Mouse (Mus musculus) MEL (cell line): Measurements from ENCODE around the gene Dnaic2. TPM values are rescaled to one million over a fixed set of nuclear protein-coding genes. Genes with fewer than 3 reads are reported as not detected.
A peak's percentile ranks its signal among the peaks of the same experiment; 100 is the strongest.

Experiments used
- DNase-seq: peaks from one replicate; pipeline ENCODE4 v3.0.0; 2011; ENCODE audit warnings: low read depth, low spot score
- H3K27ac ChIP-seq: 2 replicates; pipeline ENCODE4 v1.5.1; 2012; ENCODE audit warnings: low read depth, mild to moderate bottlenecking, control low read depth, low read length, moderate library complexity; ENCODE audit not compliant: control insufficient read depth
- H3K27me3 ChIP-seq, 2 experiments: fragments of 150-350 bp in 1 of 2; sonication (generic) in 1 of 2; 2 replicates each; pipeline ENCODE4 v1.6.1; 2012; ENCODE audit warnings: low read length in 2 of 2, mild to moderate bottlenecking in 2 of 2, improper control_type of control experiment in 1 of 2, moderate library complexity in 1 of 2; ENCODE audit not compliant: insufficient read depth in 2 of 2, control insufficient read depth in 1 of 2
- H3K36me3 ChIP-seq, 2 experiments: 2 replicates each; pipeline ENCODE4 v1.6.1; 2012 to 2014; ENCODE audit warnings: low read length in 2 of 2, improper control_type of control experiment in 1 of 2, inconsistent platforms in 1 of 2, mild to moderate bottlenecking in 1 of 2; ENCODE audit not compliant: insufficient read depth in 2 of 2, control insufficient read depth in 1 of 2
- H3K4me1 ChIP-seq, 2 experiments: fragments of 150-350 bp in 1 of 2; sonication (generic) in 1 of 2; 2 replicates each; pipeline ENCODE4 v1.6.1; 2012; ENCODE audit warnings: low read length in 2 of 2, improper control_type of control experiment in 1 of 2, mild to moderate bottlenecking in 1 of 2; ENCODE audit not compliant: insufficient read depth in 2 of 2, control insufficient read depth in 1 of 2
- H3K4me3 ChIP-seq, 2 experiments: fragments of 150-350 bp in 1 of 2; sonication (generic) in 1 of 2; 2 replicates each; pipeline ENCODE4 v1.5.1; 2012; ENCODE audit warnings: low read depth in 2 of 2, low read length in 2 of 2, mild to moderate bottlenecking in 2 of 2, moderate library complexity in 2 of 2, control low read depth in 1 of 2, improper control_type of control experiment in 1 of 2; ENCODE audit not compliant: control insufficient read depth in 1 of 2, insufficient read depth in 1 of 2
- H3K79me2 ChIP-seq: 2 replicates; pipeline ENCODE4 v1.6.1; 2012; ENCODE audit warnings: mild to moderate bottlenecking, low read length, moderate library complexity; ENCODE audit not compliant: control insufficient read depth, poor library complexity, insufficient read depth
- H3K9ac ChIP-seq: 2 replicates; pipeline ENCODE4 v1.6.1; 2012; ENCODE audit warnings: low read depth, mild to moderate bottlenecking, control low read depth, low read length, moderate library complexity; ENCODE audit not compliant: control insufficient read depth, poor library complexity, severe bottlenecking
- H3K9me3 ChIP-seq: fragments of 150-350 bp; sonication (generic); replicated peaks from 2 replicates; pipeline ENCODE4 v1.6.1; 2012; ENCODE audit warnings: mild to moderate bottlenecking, low read length, improper control_type of control experiment, moderate library complexity; ENCODE audit not compliant: insufficient read depth
- CHD2 ChIP-seq: IDR thresholded peaks from 2 replicates; pipeline ENCODE4 v1.6.1; 2011; ENCODE audit warnings: low read length, improper control_type of control experiment
- CTCF ChIP-seq, 3 experiments: IDR thresholded peaks in 2 of 3; conservative IDR thresholded peaks in 1 of 3; 2 replicates each; pipeline ENCODE4 v1.5.1; 2011 to 2012; ENCODE audit warnings: low read length in 3 of 3, low read depth in 2 of 3, mild to moderate bottlenecking in 2 of 3, improper control_type of control experiment in 1 of 3, inconsistent platforms in 1 of 3, mixed read lengths in 1 of 3, moderate library complexity in 1 of 3; ENCODE audit not compliant: control insufficient read depth in 1 of 3, insufficient read depth in 1 of 3, poor library complexity in 1 of 3, severe bottlenecking in 1 of 3
- E2F4 ChIP-seq: IDR thresholded peaks from 2 replicates; pipeline ENCODE4 v1.6.1; 2011; ENCODE audit warnings: low read depth, low read length, improper control_type of control experiment, borderline replicate concordance
- EP300 ChIP-seq, 2 experiments: IDR thresholded peaks; 2 replicates each; pipeline ENCODE4 v1.6.1; 2011; ENCODE audit warnings: improper control_type of control experiment in 2 of 2, low read length in 2 of 2, low read depth in 1 of 2, mild to moderate bottlenecking in 1 of 2
- ETS1 ChIP-seq: IDR thresholded peaks from 2 replicates; pipeline ENCODE4 v1.6.1; 2012; ENCODE audit warnings: low read depth, mild to moderate bottlenecking, inconsistent platforms, low read length, improper control_type of control experiment, moderate library complexity
- GATA1 ChIP-seq: IDR thresholded peaks from 2 replicates; pipeline ENCODE4 v1.6.1; 2011; ENCODE audit warnings: low read depth, low read length, improper control_type of control experiment
- HCFC1 ChIP-seq: IDR thresholded peaks from 2 replicates; pipeline ENCODE4 v1.6.1; 2012; ENCODE audit warnings: low read depth, mild to moderate bottlenecking, inconsistent platforms, low read length, improper control_type of control experiment, moderate library complexity
- JUND ChIP-seq: IDR thresholded peaks from 2 replicates; pipeline ENCODE4 v1.6.1; 2011; ENCODE audit warnings: low read depth, mild to moderate bottlenecking, improper control_type of control experiment, low read length
- KAT2A ChIP-seq: conservative IDR thresholded peaks from 2 replicates; pipeline ENCODE4 v1.6.1; 2012; ENCODE audit warnings: low read depth, low read length, improper control_type of control experiment, inconsistent platforms
- MAFK ChIP-seq: IDR thresholded peaks from 2 replicates; pipeline ENCODE4 v1.6.1; 2011; ENCODE audit warnings: low read depth, mild to moderate bottlenecking, low read length, improper control_type of control experiment, borderline replicate concordance
- MEF2A ChIP-seq: IDR thresholded peaks from 2 replicates; pipeline ENCODE4 v1.6.1; 2014; ENCODE audit warnings: low read depth, mild to moderate bottlenecking, inconsistent platforms, low read length, improper control_type of control experiment; ENCODE audit not compliant: poor library complexity, insufficient replicate concordance, severe bottlenecking; ENCODE audit errors: extremely low read depth
- MXI1 ChIP-seq: IDR thresholded peaks from 2 replicates; pipeline ENCODE4 v1.6.1; 2011; ENCODE audit warnings: mild to moderate bottlenecking, low read depth, low read length, improper control_type of control experiment
- MYB ChIP-seq: IDR thresholded peaks from 2 replicates; pipeline ENCODE4 v1.6.1; 2011; ENCODE audit warnings: mild to moderate bottlenecking, low read depth, low read length, improper control_type of control experiment
- NELFE ChIP-seq: IDR thresholded peaks from 2 replicates; pipeline ENCODE4 v1.6.1; 2011; ENCODE audit warnings: low read depth, low read length, improper control_type of control experiment
- NRF1 ChIP-seq: IDR thresholded peaks from 2 replicates; pipeline ENCODE4 v1.6.1; 2014; ENCODE audit warnings: low read depth, mild to moderate bottlenecking, inconsistent platforms, low read length, improper control_type of control experiment, moderate library complexity; ENCODE audit not compliant: poor library complexity, insufficient read depth, severe bottlenecking
- POLR2A ChIP-seq, 2 experiments: IDR thresholded peaks; 2 replicates each; pipeline ENCODE4 v1.6.1; 2011 to 2012; ENCODE audit warnings: low read length in 2 of 2, mild to moderate bottlenecking in 2 of 2, control low read depth in 1 of 2, improper control_type of control experiment in 1 of 2, low read depth in 1 of 2, moderate library complexity in 1 of 2; ENCODE audit not compliant: control insufficient read depth in 1 of 2, insufficient read depth in 1 of 2, poor library complexity in 1 of 2
- POLR2AphosphoS2 ChIP-seq: IDR thresholded peaks from 2 replicates; pipeline ENCODE4 v1.6.1; 2011; ENCODE audit warnings: low read length, improper control_type of control experiment
- RCOR1 ChIP-seq: IDR thresholded peaks from 2 replicates; pipeline ENCODE4 v1.6.1; 2012; ENCODE audit warnings: low read depth, mild to moderate bottlenecking, inconsistent platforms, low read length, improper control_type of control experiment
- TAL1 ChIP-seq: IDR thresholded peaks from 2 replicates; pipeline ENCODE4 v1.6.1; 2012; ENCODE audit warnings: mild to moderate bottlenecking, inconsistent platforms, low read length, moderate library complexity, mixed read lengths
- TBP ChIP-seq: IDR thresholded peaks from 2 replicates; pipeline ENCODE4 v1.8.0; 2011; ENCODE audit warnings: low read depth, low read length, improper control_type of control experiment
- TCF12 ChIP-seq: IDR thresholded peaks from 2 replicates; pipeline ENCODE4 v1.6.1; 2014; ENCODE audit warnings: low read depth, mild to moderate bottlenecking, inconsistent platforms, low read length, improper control_type of control experiment, moderate library complexity
- UBTF ChIP-seq: IDR thresholded peaks from 2 replicates; pipeline ENCODE4 v1.6.1; 2012; ENCODE audit warnings: low read depth, mild to moderate bottlenecking, inconsistent platforms, low read length, improper control_type of control experiment, moderate library complexity, borderline replicate concordance; ENCODE audit not compliant: insufficient read depth
- USF2 ChIP-seq, 2 experiments: IDR thresholded peaks; 2 replicates each; pipeline ENCODE4 v1.6.1; 2011 to 2012; ENCODE audit warnings: improper control_type of control experiment in 2 of 2, low read length in 2 of 2, borderline replicate concordance in 1 of 2, inconsistent platforms in 1 of 2, low read depth in 1 of 2, mild to moderate bottlenecking in 1 of 2; ENCODE audit not compliant: insufficient read depth in 1 of 2
- ZC3H11A ChIP-seq: IDR thresholded peaks from 2 replicates; pipeline ENCODE4 v1.6.1; 2012; ENCODE audit warnings: low read depth, mild to moderate bottlenecking, inconsistent platforms, low read length, improper control_type of control experiment
- ZKSCAN1 ChIP-seq: IDR thresholded peaks from 2 replicates; pipeline ENCODE4 v1.6.1; 2012; ENCODE audit warnings: low read depth, mild to moderate bottlenecking, inconsistent platforms, low read length, improper control_type of control experiment, moderate library complexity
- ZNF384 ChIP-seq: IDR thresholded peaks from 2 replicates; pipeline ENCODE4 v1.6.1; 2012; ENCODE audit warnings: low read depth, mild to moderate bottlenecking, inconsistent platforms, low read length, improper control_type of control experiment
- polyA plus RNA-seq, 2 experiments: library from polyadenylated mRNA; stranded (reverse) in 1 of 2; unstranded in 1 of 2; fragments of >175 nt in 1 of 2; fragments of >200 nt in 1 of 2; gene quantifications; 2 replicates each; pipeline versions ENCODE4 v1.2.1 to v1.2.4; 2012; ENCODE audit warnings: low replicate concordance in 2 of 2, low read depth in 1 of 2; ENCODE audit not compliant: insufficient read length in 2 of 2, insufficient read depth in 1 of 2, missing spikeins in 1 of 2
- total RNA-seq: library from RNA; depleted of rRNA; stranded (reverse); fragments of 300-350 nt; gene quantifications from 2 replicates; pipeline ENCODE4 v1.2.3, GENCODE M21; 2012

Gene Dnaic2
- total and polyA plus RNA-seq, 3 experiments: not detected

DNA sequence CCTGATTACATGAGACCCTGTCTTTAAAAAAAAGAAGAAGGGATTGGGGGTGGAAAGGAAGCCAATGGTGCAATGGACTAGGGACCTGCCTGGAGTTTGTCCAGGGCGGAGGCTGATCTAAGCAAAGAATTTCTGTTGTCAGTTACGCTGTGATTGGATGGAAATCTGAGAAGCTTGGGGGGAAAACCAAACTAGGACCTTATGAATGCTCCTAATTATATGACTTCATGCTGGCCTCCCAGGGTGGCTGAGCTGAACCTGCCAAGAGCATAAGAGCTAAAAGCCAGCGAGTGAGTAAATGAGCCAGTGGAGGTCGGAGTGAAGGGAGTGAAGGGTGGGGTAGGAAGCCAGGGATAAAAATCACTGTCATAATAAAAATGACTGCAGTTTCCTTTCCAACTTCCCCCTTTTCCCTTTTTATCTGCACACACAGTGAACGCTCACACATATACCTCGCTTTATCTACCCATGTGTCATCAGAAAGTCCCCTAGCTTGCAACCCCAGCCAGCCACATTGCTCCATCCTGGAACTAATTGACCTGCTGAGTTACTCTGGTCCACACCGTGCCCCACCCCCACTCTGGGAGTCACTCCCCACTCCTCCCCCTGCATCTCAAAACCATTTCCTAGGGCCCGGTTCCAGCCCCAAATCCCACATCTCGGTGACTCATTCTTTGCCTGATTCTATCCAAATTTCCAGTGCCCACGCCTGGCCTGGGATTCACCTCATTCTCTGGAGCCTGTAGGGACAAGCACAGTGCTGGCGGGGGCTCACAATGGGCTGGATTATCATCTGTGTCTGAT is 2.2 kb upstream of the Dnaic2 start:
- no peak overlapping the region for H3K9ac ChIP-seq
- DNase-seq: peak; percentile 48
- no peak overlapping the region for H3K27ac ChIP-seq
- no peaks in the 10 kb centered on the region for H3K79me2 ChIP-seq
- peaks cover 0 to 4% of the 10 kb centered on the region in 2 experiments; a peak in 2 of 4 replicates for H3K4me1 ChIP-seq
- H3K36me3 ChIP-seq: no peaks in the 10 kb centered on the region
- TF ChIP-seq ZNF384 (no peak), MEF2A (no peak), TCF12 (0 out of 2 replicates have a peak, but pooled peaks have one; percentile 22), POLR2AphosphoS2 (no peak), CHD2 (no peak), TAL1 (peak; percentile 26; the same call in 1 of the 2 replicates), MYB (no peak), ZKSCAN1 (no peak), UBTF (no peak), USF2 (IDR thresholded peaks at IDR 0.05; ENCODE audit: borderline replicate concordance in 1 of 2, insufficient read depth in 1 of 2, low read depth in 1 of 2, low read length in 2 of 2) (no peak), KAT2A (no peak), MAFK (no peak), GATA1 (peak; percentile 76), MXI1 (no peak), EP300 (IDR thresholded peaks at IDR 0.05; ENCODE audit: low read depth in 1 of 2, low read length in 2 of 2) (peak; percentile 62 to 72), RCOR1 (peak; percentile 83)
- TF ChIP-seq, all 39 proteins: peak for 5
- Histone ChIP-seq H3K27me3 (no peaks in the 10 kb centered on the region), H3K4me3 (no peak overlapping the region), H3K9me3 (no peaks in the 10 kb centered on the region)

DNA sequence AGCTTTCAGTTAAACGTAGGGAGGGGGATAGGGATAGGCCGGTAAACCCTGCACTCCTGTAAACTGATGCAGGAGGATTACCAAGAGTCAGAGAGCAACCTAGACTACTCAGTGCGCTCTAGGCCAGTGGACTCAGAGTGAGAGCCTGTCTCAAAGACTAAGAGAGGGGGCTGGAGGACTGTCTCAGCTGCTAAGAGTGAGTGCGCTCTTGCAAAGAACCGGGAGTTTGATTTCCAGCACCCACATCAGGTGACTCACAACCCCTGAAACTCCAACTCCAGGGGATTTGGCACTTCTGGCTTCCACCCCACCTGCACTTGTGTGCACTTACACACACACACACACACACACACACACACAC is 598 bp downstream of the Dnaic2 start:
- Histone ChIP-seq H3K4me3 (no peak overlapping the region), H3K27ac (no peak overlapping the region), H3K36me3 (no peaks in the 10 kb centered on the region), H3K4me1 (peaks cover 0 to 4% of the 10 kb centered on the region in 2 experiments; a peak in 2 of 4 replicates), H3K27me3 (no peaks in the 10 kb centered on the region), H3K9me3 (no peaks in the 10 kb centered on the region), H3K79me2 (no peaks in the 10 kb centered on the region), H3K9ac (no peak overlapping the region)
- DNase-seq: no peak
- TF ChIP-seq NRF1 (no peak), MXI1 (no peak), CTCF (IDR thresholded peaks at IDR 0.05 in 2 of 3, conservative IDR thresholded peaks at IDR 0.05 in 1 of 3; ENCODE audit: control insufficient read depth in 1 of 3, insufficient read depth in 1 of 3, low read depth in 2 of 3, low read length in 3 of 3, poor library complexity in 1 of 3, severe bottlenecking in 1 of 3) (no peak), NELFE (no peak), MEF2A (no peak), ZC3H11A (no peak), USF2 (IDR thresholded peaks at IDR 0.05; ENCODE audit: borderline replicate concordance in 1 of 2, insufficient read depth in 1 of 2, low read depth in 1 of 2, low read length in 2 of 2) (no peak), TBP (no peak), CHD2 (no peak), JUND (no peak), TAL1 (no peak), E2F4 (no peak), RCOR1 (no peak), HCFC1 (no peak), ETS1 (no peak), POLR2A (IDR thresholded peaks at IDR 0.05; ENCODE audit: control insufficient read depth in 1 of 2, insufficient read depth in 1 of 2, low read depth in 1 of 2, low read length in 2 of 2, poor library complexity in 1 of 2) (no peak)
